Mouse (Mus musculus): ENCODE results near the gene Nav1.

Gene Nav1

DNA sequence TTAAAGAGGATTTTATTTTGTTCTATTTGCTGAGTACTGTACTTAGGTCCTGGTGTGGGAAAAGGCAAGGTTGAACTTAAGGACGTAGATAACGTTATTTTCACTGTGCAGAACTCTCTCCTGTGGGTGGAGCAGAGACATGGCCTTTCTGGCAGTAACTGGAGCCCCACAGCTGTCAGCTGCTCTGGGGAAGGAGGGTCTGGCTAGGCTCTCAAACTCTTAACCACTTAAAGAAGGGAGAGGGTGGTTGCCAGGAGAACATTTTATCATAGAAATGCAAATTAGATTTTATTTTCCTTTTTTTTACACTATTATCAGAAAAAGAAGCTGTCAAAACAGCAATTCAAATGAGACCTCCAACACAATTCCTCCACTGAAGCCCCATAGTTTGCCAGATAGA is 171.3 kb downstream of the Nav1 start:
- DNase-seq (ENCODE audit: low spot score) = no peak

DNA sequence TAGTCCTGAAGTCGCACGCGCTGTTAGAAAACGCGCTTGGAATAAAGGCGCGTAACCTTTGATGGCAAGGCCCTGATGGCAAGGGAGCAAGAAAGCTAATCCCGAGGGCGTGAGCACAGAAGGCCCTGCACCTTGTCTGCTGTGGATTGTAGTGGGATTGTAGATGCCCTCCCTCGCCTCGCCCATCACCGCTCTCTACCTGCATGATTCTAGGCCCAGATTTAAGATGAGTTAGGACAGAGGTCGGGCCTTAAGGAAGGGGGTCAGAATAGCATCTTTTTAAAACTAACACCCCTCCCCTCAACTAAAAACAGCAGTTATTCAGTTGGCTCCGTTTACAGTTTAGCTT is 176.5 kb downstream of the Nav1 start:
- no peak for DNase-seq (ENCODE audit: low spot score)

DNA sequence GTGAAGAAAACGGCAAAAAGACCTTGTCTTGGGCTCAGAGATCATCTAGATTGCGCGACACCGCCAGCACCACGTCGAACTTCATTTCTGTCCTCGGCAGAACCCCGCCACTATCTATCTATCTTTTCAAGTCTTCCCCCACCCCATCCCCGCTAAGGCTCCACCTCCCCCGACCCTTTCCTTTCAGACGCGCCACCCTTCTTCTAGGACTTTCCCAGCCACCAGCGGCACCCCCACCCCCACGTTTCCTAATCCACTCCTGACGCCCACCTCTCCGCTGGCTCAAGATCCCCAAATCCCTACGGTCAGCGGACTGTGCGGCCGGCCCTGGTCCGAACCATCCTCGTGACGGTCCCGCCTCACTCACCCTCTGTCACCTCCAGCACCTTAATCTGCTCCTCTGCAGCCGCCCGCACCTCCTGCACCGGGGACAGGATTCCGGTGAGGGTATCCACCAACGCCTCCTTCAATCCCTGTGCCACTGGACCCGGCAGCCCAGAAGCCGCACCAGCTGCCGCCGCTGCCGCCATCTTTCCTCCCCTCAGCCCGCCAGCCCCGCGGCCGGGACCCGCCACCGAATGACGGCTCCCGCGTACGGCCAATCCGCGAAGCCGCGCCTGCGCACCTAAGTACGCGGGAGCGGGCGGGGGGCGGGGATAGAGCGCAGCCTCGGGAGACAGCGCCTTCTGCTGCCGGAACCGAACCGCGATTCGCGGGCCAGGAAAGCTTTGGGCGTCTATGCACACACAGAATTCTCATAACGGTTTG is 177.0 kb downstream of the Nav1 start, which contains the start of gene Ipo9:
Gene Ipo9 (minus strand): TSS at position 599 of the 768 bp plus-strand sequence.
- peak; percentile 85 for DNase-seq (ENCODE audit: low spot score)

DNA sequence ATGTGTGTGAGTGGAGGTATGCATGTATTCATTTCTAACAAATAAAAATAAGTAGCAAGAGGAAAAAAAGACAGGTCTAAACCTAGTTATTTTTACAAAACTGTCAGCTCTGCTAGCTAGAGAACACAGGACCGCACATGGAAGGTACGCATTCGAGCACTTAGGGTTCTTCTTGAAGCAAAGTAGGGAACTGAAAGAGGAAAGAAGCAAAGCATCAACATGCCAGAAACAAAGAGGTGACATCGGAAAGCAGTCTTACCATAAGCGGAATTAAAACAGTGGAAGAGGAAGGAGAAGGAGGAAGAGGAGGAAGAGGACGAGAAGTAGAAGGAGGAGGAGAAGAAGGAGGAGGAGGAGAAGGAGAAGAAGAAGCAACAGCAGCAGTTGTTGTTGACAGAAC is 179.7 kb downstream of the Nav1 start:
- no peak for DNase-seq (ENCODE audit: low spot score)

DNA sequence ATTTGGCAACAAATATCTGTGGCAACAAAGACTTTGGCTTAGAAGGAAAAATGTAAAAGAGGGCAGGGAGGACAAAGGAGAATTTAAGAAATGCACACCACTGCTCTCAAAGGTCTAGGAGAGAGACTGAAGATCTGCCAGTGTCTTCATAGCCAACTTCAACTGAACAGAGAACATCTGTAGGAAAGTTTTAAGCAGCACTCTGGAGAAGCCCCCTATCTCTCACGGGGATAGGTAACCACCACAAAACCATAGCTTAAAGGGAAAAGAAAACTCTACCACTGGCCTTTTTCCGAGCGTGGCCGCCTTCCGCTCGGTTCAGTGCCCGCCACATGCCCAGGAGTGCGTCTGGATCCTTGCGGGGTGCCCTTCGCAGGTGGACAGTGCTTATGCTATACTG is 180.4 kb downstream of the Nav1 start:
- DNase-seq (ENCODE audit: low spot score) = no peak

DNA sequence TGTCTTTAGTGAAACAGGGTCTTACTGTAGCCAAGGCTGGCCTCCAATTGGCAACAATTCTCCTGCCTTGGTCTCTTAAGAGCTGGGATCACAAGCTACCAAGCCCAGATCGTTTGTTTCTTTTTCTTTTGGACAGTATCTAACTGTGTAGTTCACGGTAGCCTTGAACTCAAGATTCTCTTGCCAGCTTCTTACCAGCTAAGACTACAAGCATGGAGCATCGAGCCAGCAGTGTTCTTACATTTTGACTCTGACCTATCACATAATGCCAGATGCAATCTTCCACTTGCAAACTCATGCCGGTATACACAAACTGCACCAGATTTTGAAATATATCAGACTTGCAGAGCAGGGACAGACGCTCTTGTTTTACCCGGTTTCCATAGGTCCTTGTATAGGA is 184.3 kb downstream of the Nav1 start:
- DNase-seq (ENCODE audit: low spot score) = no peak

DNA sequence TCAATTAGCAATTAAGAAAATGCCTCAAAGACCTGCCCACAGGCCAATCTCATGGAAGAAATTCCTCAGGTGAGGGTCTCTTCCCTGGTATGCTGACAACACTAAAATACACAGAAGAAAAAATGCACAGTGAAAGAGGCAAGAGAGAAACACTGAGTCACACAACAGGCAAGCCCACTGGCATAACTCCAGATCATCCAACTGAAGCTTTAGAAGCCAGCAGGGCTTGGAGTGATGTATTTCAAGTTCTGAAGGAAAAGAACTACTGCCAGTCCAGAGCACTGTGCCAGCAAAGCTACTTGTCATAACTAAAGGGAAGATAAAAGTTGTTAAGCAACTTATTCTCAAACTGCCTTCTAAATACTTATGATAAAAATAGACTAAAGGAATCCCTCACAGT is 193.1 kb downstream of the Nav1 start:
- DNase-seq (ENCODE audit: low spot score) = no peak

DNA sequence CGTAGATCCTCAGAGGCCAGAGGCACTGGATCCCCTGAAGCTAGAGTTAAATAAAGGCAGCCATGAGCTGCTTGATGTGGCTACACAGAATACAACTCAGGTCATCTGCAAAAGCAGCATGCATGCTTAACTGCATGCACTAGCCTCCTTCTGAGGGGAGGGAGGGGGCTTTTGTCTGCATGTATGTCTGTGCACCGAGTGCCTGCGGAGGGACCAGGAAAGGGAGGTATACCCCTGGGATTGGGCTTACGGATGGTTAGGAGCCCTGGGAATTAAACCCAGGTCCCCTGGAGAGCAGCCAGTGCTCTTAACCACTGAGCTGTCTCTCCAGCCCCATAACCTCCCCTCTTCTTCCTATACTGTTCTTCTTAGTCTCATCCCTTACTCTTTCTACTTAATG is 195.0 kb downstream of the Nav1 start:
- DNase-seq (ENCODE audit: low spot score) = no peak

DNA sequence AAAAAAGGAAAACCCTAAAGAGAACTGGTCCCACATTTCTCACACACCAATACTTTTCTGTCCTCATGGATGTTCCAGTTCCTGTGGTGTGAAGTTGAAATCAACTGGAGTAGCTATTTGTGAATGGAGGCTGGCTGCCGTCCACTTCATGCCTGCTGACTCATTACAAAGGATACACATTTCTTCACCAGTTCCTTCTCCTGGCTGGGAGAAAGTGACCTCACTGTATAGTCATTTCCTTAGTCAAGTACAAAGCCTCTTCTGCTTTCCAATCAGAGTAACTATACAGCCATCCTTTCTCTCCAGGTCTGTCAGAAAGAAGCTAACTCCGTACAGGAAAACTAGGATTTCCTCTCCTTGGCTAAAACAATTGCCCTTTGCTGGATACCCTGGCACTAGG is 196.1 kb downstream of the Nav1 start:
- peak; percentile 17 for DNase-seq (ENCODE audit: low spot score)

DNA sequence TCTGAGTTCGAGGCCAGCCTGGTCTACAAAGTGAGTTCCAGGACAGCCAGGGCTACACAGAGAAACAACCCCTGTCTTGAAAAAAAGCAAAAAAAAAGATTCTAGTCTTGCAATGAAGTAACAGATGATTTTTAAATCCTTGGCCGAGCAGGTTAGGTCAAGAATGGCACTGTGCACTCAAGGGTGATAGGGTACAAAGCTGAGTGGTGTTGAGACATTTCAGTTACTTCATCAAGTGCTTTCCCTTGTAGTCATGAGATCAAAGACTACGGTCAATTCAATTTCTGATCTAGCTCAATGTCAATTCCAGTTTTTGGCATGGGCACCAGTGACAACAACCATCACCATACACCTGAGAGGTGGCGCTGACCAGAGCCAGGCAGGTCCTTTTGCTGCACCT is 198.1 kb downstream of the Nav1 start:
- no peak for DNase-seq (ENCODE audit: low spot score)

DNA sequence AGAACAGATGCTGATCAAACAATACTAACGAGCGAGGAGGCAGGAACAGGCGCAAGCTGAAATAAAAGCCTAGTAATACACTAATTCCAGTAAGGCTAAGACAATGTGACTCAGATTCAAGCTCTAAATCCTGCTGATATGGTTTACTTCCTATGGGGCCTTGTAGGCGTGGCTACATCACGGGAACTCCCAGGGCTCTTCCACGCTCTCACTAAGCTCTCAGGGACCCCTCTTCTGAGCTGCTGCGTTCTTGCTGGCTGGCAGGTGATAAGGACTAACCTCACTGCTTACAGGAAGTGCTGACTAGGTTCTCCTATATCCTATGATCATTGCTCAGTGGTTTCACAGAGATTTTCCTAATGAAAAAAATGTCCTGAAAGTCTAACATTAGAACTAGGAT is 201.7 kb downstream of the Nav1 start:
- DNase-seq (ENCODE audit: low spot score) = no peak

DNA sequence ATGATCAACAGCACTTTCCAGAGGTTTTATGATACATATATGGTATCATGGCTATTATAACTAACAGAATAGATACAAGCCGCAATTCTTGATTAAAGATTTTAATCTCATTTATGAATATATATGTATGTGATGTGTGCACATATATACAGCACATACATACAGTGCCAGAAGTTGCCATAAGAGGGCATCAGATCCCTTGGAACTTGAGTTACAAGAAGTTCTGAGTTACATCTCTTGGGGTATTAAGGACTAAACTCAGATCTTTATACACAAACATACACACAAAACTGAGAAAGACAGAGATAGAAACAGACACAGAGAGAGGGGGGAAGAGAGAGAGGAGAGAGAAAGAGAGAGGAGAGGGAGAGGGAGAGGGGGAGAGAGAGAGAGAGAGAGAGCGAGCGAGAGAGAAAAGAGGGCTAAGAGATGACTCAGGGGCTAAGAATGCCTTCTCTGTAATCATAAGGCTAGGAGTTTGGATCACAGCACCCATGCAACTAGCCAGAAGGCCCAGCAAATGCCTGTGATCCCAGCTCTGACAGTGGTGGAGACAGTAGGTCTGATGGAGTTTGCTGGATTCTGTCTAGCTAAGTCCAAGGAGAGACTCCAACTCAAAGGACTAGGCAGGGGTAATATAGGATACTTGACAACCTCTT is 205.5 kb downstream of the Nav1 start:
- no peak for DNase-seq (ENCODE audit: low spot score)

DNA sequence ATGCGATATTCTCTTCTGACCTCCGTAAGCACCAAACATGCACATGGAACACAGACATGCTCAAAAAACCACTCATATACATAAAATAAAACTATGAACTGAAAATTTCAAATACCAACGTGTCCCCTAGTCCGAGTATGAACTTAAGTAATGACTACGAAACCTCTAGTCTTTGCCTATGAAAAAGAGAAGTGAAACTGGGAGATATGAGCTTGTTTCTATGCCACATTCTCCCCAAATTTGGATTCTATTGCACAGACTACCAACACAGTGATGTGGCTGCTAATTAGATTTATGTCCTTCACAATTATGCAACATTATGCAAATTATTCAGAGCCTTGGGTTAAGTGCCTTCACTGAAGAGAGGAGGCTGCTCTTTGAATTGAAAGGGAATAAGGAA is 207.6 kb downstream of the Nav1 start:
- DNase-seq (ENCODE audit: low spot score) = no peak

DNA sequence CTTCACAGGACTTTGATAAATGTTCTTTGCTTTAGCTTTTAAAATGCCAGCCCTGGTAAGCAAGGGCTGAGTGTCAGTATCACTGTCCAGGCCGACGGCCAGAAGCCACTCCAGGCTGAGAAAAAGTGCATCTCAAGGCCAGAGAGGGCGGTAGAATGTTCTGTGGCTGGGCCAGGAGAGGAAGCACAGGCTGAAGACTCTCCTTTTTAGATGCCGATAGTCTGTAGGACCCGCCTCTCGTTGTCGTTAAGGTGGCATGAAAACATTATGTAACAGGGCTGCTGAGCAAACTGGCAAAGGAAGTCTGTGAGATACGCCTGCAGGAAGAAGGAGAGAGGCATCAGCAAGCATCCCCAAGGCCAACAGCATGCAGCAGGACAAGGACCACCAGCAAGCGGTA is 221.9 kb downstream of the Nav1 start:
- no peak for DNase-seq (ENCODE audit: low spot score)
